Mouse (Mus musculus) neutrophil, adult 5-6 weeks (primary cell): ENCODE data around the gene Il10. TPM values are rescaled to one million over a fixed set of nuclear protein-coding genes. Genes with fewer than 3 reads are reported as not detected.

Source experiments
- ATAC-seq: fragments of 151-379, 151-347 bp; 2 replicates; pipeline ENCODE4 v1.8.0; 2017; ENCODE audit warnings: mild to moderate bottlenecking, moderate TSS enrichment; ENCODE audit not compliant: insufficient number of reproducible peaks, poor library complexity, low FRiP score, severe bottlenecking; ENCODE audit errors: extremely low read depth
- total RNA-seq: library from RNA; stranded (forward); fragments of 200-1000 nt; gene quantifications from 2 replicates; pipeline ENCODE4 v1.2.3, GENCODE M21; 2017

Il10 gene
- total RNA-seq, result not detected in 2 replicates

- ATAC-seq, result no peak
Observed at GRCm38 (mm10) chr1:131019492-131020098, at the start of gene Il10. TSS of gene Il10 (plus strand) at chr1:131019845.

GRCm38 (mm10) chr1:130979455-130979854, 40.2 kb upstream of the Il10 start:
- peak; percentile 80 for ATAC-seq

DNA sequence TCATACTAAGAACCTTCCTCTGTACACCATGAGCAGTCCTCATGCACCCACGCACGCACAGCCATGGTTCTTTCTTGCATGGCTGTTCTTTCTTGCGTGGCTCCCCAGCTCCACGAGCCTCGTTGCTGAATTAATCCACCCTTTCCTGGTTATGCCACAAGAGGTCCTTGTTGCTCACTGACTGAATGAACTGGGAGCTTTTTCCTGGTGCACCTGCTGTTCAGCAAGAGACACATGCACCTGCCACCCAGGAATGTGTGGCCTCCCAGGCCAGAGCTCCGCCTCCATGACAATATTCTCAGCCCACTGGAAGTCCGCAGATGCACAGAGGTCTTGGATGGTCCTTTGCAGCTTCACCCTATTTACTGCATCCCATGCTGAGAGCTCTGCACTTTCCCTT, 35.2 kb upstream of the Il10 start:
- no peak for ATAC-seq

DNA sequence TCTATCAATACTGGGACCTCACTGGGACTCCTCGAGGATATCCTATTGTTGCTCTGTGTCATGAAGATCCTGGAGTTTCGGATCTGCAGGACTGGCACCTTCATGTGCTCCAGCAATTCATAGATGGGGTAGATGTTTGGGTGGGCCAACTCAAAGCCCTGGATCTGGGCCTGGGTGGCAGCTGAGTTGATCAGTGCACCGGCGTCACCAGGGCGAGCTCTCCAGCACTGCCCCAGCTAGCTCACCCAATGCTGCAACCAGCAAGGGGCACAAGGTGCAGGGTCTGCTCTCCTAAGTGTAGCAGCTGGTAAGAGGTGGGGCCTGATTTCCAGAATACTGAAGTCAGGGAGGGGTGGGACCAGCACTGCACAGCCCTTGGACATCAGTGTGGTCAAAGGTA, 32.6 kb upstream of the Il10 start:
- no peak for ATAC-seq

DNA sequence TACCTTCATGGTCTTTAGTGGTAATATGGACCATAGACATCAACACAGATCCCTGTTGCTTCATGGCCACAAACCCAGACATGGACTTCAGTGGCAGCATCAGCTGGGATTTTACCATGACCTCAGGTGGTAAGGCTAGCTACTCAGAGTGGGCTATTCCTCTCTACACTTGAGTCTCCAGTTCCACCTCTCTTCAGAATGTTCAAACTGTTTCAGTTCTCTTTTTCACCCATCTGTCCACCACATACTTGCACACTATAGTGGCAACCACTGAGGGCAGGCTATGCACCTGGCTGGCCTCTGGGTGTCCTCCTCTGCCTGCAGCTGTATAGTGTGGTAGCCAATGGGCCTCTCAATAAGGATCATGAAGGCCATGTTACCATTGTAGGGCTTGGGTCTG, 32.2 kb upstream of the Il10 start:
- ATAC-seq, result peak; percentile 73

GRCm38 (mm10) chr1:130989331-130989730, 30.3 kb upstream of the Il10 start:
- ATAC-seq, result no peak

- ATAC-seq, result no peak
Observed at GRCm38 (mm10) chr1:130990448-130990847, 29.2 kb upstream of the Il10 start.

GRCm38 (mm10) chr1:130993574-130994154, 26.0 kb upstream of the Il10 start:
- 0 out of 2 replicates have a peak, but pooled peaks have one; percentile 16 for ATAC-seq

DNA sequence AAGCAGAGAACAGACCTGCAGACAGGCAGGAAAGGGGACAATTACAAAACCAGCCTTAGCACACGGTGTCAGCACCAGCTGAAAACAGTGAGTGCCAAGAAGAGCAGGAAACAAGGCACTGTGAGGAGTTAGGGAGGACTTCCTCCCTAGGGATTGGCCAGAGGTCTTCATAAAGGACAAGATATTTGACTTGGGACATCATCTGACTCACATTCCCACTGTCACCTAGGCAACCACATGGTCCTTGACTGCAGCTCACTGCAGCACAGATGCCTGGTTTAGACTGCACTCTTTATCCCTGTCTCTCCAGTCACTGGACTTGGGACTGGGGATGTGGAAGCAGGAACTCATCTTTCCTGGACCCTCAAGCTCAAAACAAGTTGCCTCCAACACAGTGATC, 24.1 kb upstream of the Il10 start:
- ATAC-seq, result no peak

DNA sequence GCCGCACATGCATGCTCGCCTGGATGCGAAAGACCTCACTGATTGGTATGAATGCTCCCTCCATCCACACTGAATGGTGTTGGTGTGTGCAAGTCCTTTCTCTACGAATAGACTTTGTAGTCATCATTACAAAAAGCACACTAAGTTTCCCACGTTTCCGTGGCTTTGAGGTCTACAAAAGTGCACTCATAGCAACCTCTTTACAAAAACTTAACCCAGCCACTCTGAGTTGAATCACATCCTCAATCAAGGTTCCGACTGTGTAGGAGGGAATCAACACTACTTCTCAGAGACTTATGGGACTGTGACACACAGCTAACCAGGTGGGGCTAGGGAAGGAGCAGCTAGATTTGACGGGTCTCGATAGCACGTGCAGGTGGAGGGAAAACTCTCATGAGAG, 23.3 kb upstream of the Il10 start:
- no peak for ATAC-seq

- no peak for ATAC-seq
Observed at GRCm38 (mm10) chr1:130997441-130997840, 22.2 kb upstream of the Il10 start.

GRCm38 (mm10) chr1:130998321-130998720, 21.3 kb upstream of the Il10 start:
- ATAC-seq, result no peak

DNA sequence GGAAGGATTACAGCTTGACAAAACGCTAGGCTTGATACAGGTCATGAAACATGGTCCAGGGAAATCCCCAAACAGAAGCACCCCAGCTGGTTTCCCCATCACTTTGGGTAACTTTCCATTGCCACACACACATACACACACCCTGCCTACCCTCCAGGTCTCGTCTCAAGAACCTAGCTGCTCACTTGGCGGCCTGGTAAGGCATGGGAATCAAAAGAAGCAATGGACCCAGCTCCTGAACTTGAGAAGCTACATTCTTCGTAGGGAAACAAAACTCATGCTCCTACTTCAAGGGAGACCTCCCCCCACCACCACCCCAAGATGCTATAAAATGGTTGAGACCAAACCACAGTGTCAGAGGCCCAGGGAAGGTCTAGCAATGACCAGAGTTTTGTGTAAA, 19.9 kb upstream of the Il10 start:
- no peak for ATAC-seq

- ATAC-seq, result no peak
Observed at GRCm38 (mm10) chr1:131000296-131000695, 19.3 kb upstream of the Il10 start.

- ATAC-seq, result no peak
Observed at GRCm38 (mm10) chr1:131002561-131002960, 17.1 kb upstream of the Il10 start.

- no peak for ATAC-seq
Observed at GRCm38 (mm10) chr1:131003037-131003922, 16.4 kb upstream of the Il10 start.

GRCm38 (mm10) chr1:131006069-131006468, 13.6 kb upstream of the Il10 start:
- ATAC-seq, result no peak

- ATAC-seq, result no peak
Observed at GRCm38 (mm10) chr1:131010201-131011153, 9.2 kb upstream of the Il10 start.

GRCm38 (mm10) chr1:131012494-131012893, 7.2 kb upstream of the Il10 start:
- no peak for ATAC-seq
